Mouse (Mus musculus): Measurements from ENCODE around the gene Abca3.

Gene Abca3

GRCm38 (mm10) chr17:24442107-24442506 lies 90.4 kb downstream of the Abca3 start:
- no peak for DNase-seq (ENCODE audit: low read depth)

GRCm38 (mm10) chr17:24442632-24443155 lies 90.9 kb downstream of the Abca3 start, which contains the start of gene Dnase1l2:
TSS of gene Dnase1l2 (minus strand) at chr17:24443105.
- DNase-seq (ENCODE audit: low read depth): no peak

GRCm38 (mm10) chr17:24443409-24443808 lies 91.7 kb downstream of the Abca3 start:
- no peak for DNase-seq (ENCODE audit: low read depth)

- no peak for DNase-seq (ENCODE audit: low read depth)
These were observed 94.8 kb downstream of the Abca3 start for GRCm38 (mm10) chr17:24446590-24446989.

- DNase-seq (ENCODE audit: low read depth): no peak
These were observed 97.8 kb downstream of the Abca3 start for GRCm38 (mm10) chr17:24449507-24449906.

- DNase-seq (ENCODE audit: low read depth): no peak
These were observed 99.5 kb downstream of the Abca3 start for GRCm38 (mm10) chr17:24451220-24451619.

- DNase-seq (ENCODE audit: low read depth): no peak
These were observed 101.6 kb downstream of the Abca3 start for GRCm38 (mm10) chr17:24453372-24453771.

- peak; percentile 76 for DNase-seq (ENCODE audit: low read depth)
These were observed 102.5 kb downstream of the Abca3 start for GRCm38 (mm10) chr17:24454218-24454755.

- DNase-seq (ENCODE audit: low read depth): peak; percentile 99
These were observed 103.2 kb downstream of the Abca3 start for GRCm38 (mm10) chr17:24454756-24455522.

GRCm38 (mm10) chr17:24455523-24456206 lies 103.9 kb downstream of the Abca3 start:
- peak; percentile 42 for DNase-seq (ENCODE audit: low read depth)
